Mouse (Mus musculus) stomach, embryonic 14.5 days (tissue): ENCODE measurements around the gene Fastkd3. TPM values are rescaled to one million over a fixed set of nuclear protein-coding genes. Genes with fewer than 3 reads are reported as not detected.
A peak's percentile ranks its signal among the peaks of the same experiment; 100 is the strongest.

ENCODE experiments used
- ATAC-seq: fragments of 200-750 bp; cut with Nextera tagmentation; 2 replicates; pipeline ENCODE4 v1.8.0; 2017; ENCODE audit warnings: low read depth, moderate TSS enrichment; ENCODE audit not compliant: insufficient number of reproducible peaks, insufficient read depth, low FRiP score
- H3K27ac ChIP-seq: fragments of 300-500 bp; sonication (generic); 2 replicates; pipeline ENCODE4 v1.5.1; 2014; ENCODE audit warnings: mild to moderate bottlenecking, low read length, moderate library complexity, mixed read lengths
- H3K27me3 ChIP-seq: fragments of 300-500 bp; sonication (generic); 2 replicates; pipeline ENCODE4 v1.6.1; 2014; ENCODE audit warnings: low read length, control low read depth, mixed read lengths; ENCODE audit not compliant: control insufficient read depth, insufficient read depth
- H3K36me3 ChIP-seq: fragments of 300-500 bp; sonication (generic); 2 replicates; pipeline ENCODE4 v1.6.1; 2014; ENCODE audit warnings: mild to moderate bottlenecking, control low read depth, low read length, moderate library complexity, mixed read lengths; ENCODE audit not compliant: control insufficient read depth, insufficient read depth
- H3K4me1 ChIP-seq: fragments of 300-500 bp; sonication (generic); 2 replicates; pipeline ENCODE4 v1.6.1; 2014; ENCODE audit warnings: low read length, control low read depth, mixed read lengths; ENCODE audit not compliant: control insufficient read depth, insufficient read depth
- H3K4me2 ChIP-seq: fragments of 300-500 bp; sonication (generic); replicated peaks from 2 replicates; pipeline ENCODE4 v1.6.1; 2014; ENCODE audit warnings: low read depth, low read length, control low read depth
- H3K4me3 ChIP-seq: fragments of 300-500 bp; sonication (generic); 2 replicates; pipeline ENCODE4 v1.5.1; 2014; ENCODE audit warnings: low read depth, low read length, control low read depth
- H3K9ac ChIP-seq: fragments of 300-500 bp; sonication (generic); replicated peaks from 2 replicates; pipeline ENCODE4 v1.6.1; 2014; ENCODE audit warnings: low read depth, mild to moderate bottlenecking, control low read depth, low read length, moderate library complexity, mixed read lengths
- H3K9me3 ChIP-seq: fragments of 300-500 bp; sonication (generic); 2 replicates; pipeline ENCODE4 v1.6.1; 2016; ENCODE audit warnings: low read depth, low read length, control low read depth; ENCODE audit not compliant: control insufficient read depth
- WGBS: fragments of 180-500 bp; shearing (Covaris S2); extraction: QIAGEN DNeasy Blood & Tissue Kit; methylation state at CpG from one replicate; pipeline ENCODE4 v1.1.7; 2014; 5-methylcytosine and 5-hydroxymethylcytosine counted together
- polyA plus RNA-seq: library from polyadenylated mRNA; unstranded; fragments of >200 nt; fragmentation: Nextera tagmentation; extraction: Ambion mirVana; gene quantifications from 2 replicates; pipeline ENCODE4 v1.2.1, GENCODE M21; 2014

Fastkd3 gene
- polyA plus RNA-seq, 1 experiment from 2014 or later: 33.2 TPM

DNA sequence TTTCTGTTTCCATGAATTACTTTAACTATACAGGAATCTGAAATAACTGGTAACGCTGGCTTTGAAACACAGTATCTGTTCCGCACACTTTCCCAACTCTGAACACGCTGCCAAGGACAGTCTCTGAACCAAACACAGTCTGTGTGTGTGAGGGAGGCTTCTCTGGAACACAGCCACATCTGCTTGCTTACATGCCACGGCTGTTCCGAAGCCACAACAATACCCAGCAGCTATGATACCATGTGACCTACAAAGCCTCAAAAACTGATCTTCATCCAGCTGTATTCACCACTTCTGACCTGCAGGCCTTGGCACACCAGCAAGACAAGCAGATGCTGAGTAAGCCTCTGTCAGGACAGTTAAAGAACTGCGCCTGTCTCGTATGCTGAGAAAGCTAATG lies 4.1 kb upstream of the Fastkd3 start:
- Histone ChIP-seq H3K4me2 (no peak overlapping the region), H3K36me3 (peaks cover 15% of the 10 kb centered on the region), H3K27ac (no peak overlapping the region), H3K4me1 (no peaks in the 10 kb centered on the region), H3K27me3 (no peaks in the 10 kb centered on the region), H3K4me3 (no peak overlapping the region), H3K9me3 (no peaks in the 10 kb centered on the region), H3K9ac (no peak overlapping the region)
- no peak for ATAC-seq
- 91% methylated on average over 7 of the region's 7 CpGs for WGBS

DNA sequence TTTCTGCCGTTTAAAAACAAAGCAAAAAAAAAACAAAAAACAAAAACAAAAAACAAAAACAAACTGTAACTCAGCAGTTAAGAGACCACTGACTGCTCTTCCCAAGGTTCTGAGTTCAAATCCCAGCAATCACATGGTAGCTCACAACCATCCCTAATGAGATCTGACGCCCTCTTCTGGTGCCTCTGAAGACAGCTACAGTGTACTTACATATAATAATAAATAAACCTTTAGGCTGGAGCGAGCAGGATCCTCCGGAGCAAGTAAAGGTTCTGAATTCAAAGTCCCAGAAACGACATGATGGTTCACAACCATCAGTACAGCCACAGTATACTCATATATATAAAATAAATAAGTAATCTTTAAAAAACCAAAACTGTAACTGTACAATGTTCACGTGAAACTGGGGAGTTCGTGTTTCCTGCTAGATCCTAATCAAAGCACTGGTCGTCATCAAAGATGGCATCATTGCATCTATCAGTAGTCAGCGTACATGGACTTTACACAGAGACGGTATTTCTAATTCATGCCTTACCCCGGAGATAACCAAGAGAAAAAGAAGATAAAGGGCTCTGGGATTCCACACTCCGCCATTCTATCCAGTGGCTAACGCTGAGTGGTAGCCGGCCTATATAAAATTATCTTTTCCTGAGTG lies 821 bp upstream of the Fastkd3 start:
- H3K36me3 ChIP-seq: peaks cover 33% of the 10 kb centered on the region
- H3K27me3 ChIP-seq: no peaks in the 10 kb centered on the region
- WGBS: 20% methylated on average over 14 of the region's 14 CpGs
- peak overlapping the region; percentile 75 for H3K27ac ChIP-seq
- H3K9ac ChIP-seq: peak overlapping the region; percentile 79
- H3K4me3 ChIP-seq: peak overlapping the region; percentile 80
- 0 out of 2 replicates have a peak, but pooled peaks have one; percentile 0 for ATAC-seq
- peak overlapping the region; percentile 74 for H3K4me2 ChIP-seq
- H3K4me1 ChIP-seq: no peaks in the 10 kb centered on the region
- H3K9me3 ChIP-seq: no peaks in the 10 kb centered on the region

DNA sequence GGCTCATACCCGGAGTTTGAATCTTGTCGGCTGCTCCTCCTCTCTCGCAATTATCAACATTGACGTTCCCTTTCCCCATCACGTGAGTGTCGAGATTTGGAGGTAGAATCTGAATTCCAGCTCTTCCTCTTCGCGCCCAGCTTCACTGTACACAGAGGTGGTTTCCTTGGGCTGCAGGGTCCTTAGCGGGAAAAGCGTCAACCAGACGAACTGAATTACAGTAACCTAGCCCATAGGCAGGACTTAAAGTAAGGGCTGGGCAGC lies 415 bp downstream of the Fastkd3 start:
- Histone ChIP-seq H3K4me1 (no peaks in the 10 kb centered on the region), H3K36me3 (peaks cover 36% of the 10 kb centered on the region), H3K4me2 (peak overlapping the region; percentile 79), H3K27me3 (no peaks in the 10 kb centered on the region), H3K9ac (peak overlapping the region; percentile 79), H3K9me3 (no peaks in the 10 kb centered on the region), H3K27ac (peak overlapping the region; percentile 78), H3K4me3 (peak overlapping the region; percentile 80)
- WGBS: under 1% methylated on average over 11 of the region's 11 CpGs
- ATAC-seq: no peak

DNA sequence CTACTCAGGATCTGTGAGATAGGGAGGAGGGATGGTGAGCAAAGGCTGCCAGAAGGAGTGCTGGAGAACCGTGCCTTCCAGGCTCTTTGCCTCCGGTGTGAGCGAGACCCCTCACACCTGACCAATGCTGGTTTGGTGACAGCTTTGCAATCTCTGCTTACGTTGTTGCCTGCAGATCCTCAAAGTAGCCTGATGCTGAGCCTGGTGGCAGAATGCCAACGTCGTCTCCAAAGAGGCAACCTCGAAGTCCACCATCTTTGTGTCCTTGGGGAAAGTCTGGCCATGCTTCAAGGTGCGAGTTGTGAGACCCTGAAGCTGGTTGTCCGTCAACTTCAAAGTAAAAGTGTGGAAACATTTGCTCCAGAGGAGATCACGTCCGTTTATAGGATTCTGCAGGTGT lies 1.9 kb downstream of the Fastkd3 start:
- peaks cover 47% of the 10 kb centered on the region for H3K36me3 ChIP-seq
- H3K4me1 ChIP-seq: no peaks in the 10 kb centered on the region
- H3K9ac ChIP-seq: no peak overlapping the region
- ATAC-seq: no peak
- no peak overlapping the region for H3K27ac ChIP-seq
- H3K9me3 ChIP-seq: no peaks in the 10 kb centered on the region
- no peaks in the 10 kb centered on the region for H3K27me3 ChIP-seq
- H3K4me2 ChIP-seq: no peak overlapping the region
- 86% methylated on average over 11 of the region's 11 CpGs for WGBS
- H3K4me3 ChIP-seq: no peak overlapping the region

DNA sequence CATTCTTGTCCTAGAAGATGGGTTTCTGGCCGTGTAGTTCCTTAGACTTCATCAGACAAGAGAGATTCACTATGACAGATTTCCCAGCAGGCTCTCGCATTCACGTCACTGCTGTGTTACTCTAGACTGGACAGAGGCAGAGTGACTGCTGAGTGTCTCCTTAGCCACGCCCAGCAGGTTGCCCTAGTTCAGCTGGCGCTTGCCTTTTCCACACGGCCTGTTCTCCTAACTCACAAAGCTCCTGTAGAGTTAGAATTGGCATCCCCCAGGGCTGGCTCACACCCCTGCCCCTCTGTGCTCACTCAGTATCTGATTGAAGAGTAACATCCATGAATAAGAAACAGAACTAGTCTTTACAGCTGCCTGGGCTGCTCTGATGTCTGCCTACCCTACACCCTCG lies 3.4 kb downstream of the Fastkd3 start:
- Histone ChIP-seq H3K9me3 (no peaks in the 10 kb centered on the region), H3K36me3 (peaks cover 61% of the 10 kb centered on the region), H3K4me1 (no peaks in the 10 kb centered on the region), H3K4me3 (no peak overlapping the region), H3K27me3 (no peaks in the 10 kb centered on the region), H3K4me2 (no peak overlapping the region), H3K9ac (no peak overlapping the region), H3K27ac (no peak overlapping the region)
- no peak for ATAC-seq
- WGBS: 84% methylated on average over 7 of the region's 7 CpGs

DNA sequence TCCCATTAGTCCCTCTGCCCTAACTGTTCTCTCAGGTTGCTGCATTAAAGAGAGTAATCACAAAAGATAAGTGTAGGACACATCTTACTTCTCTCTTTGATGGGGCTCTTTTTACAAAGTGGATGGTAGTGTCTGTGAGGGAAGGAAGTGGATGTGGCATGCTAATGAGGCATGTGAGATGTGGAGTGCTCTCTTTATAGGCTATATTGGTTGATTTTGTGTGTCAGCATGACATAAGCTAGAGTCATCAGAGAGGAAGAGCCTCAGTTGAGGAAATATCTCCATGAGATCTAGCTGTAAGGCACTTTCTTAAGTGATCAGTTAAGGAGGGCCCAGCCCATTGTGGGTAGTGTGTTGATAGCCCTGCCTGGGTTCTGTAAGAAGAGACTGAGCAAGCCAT lies 6.3 kb downstream of the Fastkd3 start:
- H3K4me2 ChIP-seq: no peak overlapping the region
- no peak overlapping the region for H3K27ac ChIP-seq
- no peak for ATAC-seq
- no peak overlapping the region for H3K9ac ChIP-seq
- H3K36me3 ChIP-seq: peaks cover 81% of the 10 kb centered on the region
- H3K9me3 ChIP-seq: no peaks in the 10 kb centered on the region
- no peaks in the 10 kb centered on the region for H3K27me3 ChIP-seq
- no peaks in the 10 kb centered on the region for H3K4me1 ChIP-seq
- H3K4me3 ChIP-seq: no peak overlapping the region

DNA sequence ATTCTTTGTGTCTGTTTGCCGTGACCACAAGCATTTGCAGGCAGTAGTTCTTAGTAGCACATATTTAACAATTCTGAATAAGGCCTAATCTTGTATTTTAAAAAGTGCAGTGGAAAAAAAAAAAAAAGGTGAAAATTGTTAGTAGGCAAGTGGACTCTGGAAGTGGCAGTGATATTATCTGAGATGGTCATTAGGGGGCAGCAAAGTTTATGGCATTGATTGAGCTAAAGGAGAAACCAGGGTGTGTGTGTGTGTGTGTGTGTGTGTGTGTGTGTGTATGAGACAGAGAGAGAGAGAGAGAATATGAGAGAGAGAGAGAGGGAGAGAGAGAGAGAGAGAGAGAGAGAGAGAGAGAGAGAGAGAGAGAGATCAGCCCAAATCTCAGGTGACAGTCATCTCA lies 11.8 kb downstream of the Fastkd3 start:
- peaks cover 35% of the 10 kb centered on the region for H3K36me3 ChIP-seq
- WGBS: 78% methylated on average over 1 of the region's 1 CpGs
- ATAC-seq: no peak
- H3K27me3 ChIP-seq: no peaks in the 10 kb centered on the region
- H3K4me1 ChIP-seq: 0 out of 2 replicates have a peak, but pooled peaks cover 5% of the 10 kb centered on the region
- no peak overlapping the region for H3K4me2 ChIP-seq
- H3K9me3 ChIP-seq: no peaks in the 10 kb centered on the region
- H3K4me3 ChIP-seq: no peak overlapping the region
- no peak overlapping the region for H3K27ac ChIP-seq
- H3K9ac ChIP-seq: no peak overlapping the region

DNA sequence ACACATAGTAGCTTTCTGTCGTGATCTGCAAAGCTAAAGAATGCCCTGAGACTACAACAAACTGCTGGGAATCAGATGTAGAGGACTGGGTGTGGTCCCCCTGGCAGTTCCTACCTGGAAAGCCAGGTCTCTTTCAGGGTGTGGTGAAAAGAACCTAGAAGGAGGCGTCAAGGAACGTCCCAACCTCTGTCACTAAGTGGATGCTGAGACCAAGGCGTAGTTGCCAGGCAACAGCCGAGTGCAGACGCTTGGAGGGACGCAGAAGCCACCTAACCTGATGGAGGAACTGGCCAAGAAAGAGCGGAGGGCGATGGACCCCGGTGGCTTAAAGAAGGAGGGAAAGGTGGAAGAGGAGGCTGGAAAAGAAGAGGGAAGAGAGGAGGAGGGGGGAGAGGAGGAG lies 15.2 kb downstream of the Fastkd3 start, which contains the start of gene 1700001L19Rik:
1700001L19Rik (plus strand) TSS at position 223 of the 400 bp plus-strand sequence.
- ATAC-seq: no peak
- H3K4me3 ChIP-seq: no peak within 1 kb of the TSS
- 10% methylated on average over 10 of the region's 10 CpGs for WGBS
- no peak within 1 kb of the TSS; the same call in 1 of the 2 replicates for H3K4me2 ChIP-seq
- no peak within 1 kb of the TSS for H3K27ac ChIP-seq
- no peak within 1 kb of the TSS for H3K9ac ChIP-seq
- 0 out of 2 replicates have a peak, but pooled peaks cover 5% of the 10 kb centered on the region for H3K4me1 ChIP-seq
- H3K27me3 ChIP-seq: no peaks in the 10 kb centered on the region
- no peaks in the 10 kb centered on the region for H3K9me3 ChIP-seq
- peaks cover 6% of the 10 kb centered on the region for H3K36me3 ChIP-seq

DNA sequence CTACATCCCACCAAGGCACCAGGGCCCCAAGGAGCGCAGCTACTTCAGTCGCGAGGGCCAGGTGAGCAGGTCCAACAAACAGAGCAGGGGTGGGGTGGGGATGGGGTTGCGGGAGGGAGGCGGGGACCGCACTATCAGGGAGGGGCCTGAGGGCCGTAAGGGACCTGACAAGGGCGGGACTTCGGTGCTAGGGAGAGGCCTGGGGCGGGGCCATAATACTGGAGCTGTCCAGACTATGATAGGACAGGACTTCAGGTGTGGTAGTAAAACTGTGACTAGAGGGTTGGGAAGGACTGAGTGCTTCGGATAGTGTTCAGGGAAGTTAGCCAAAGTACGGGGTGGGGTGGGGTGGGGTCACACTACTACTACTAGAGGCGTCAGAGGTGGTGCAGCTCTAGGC lies 15.6 kb downstream of the Fastkd3 start:
- 14% methylated on average over 13 of the region's 13 CpGs for WGBS
- H3K4me2 ChIP-seq: no peak overlapping the region; the same call in 1 of the 2 replicates
- no peak overlapping the region for H3K9ac ChIP-seq

More for the DNA sequence above, 15.6 kb downstream of the Fastkd3 start:
- no peaks in the 10 kb centered on the region for H3K9me3 ChIP-seq
- H3K36me3 ChIP-seq: peaks cover 1% of the 10 kb centered on the region
- no peaks in the 10 kb centered on the region for H3K27me3 ChIP-seq
- no peak overlapping the region for H3K4me3 ChIP-seq
- 0 out of 2 replicates have a peak, but pooled peaks cover 5% of the 10 kb centered on the region for H3K4me1 ChIP-seq
- H3K27ac ChIP-seq: no peak overlapping the region
- ATAC-seq: peak; percentile 86
